In the genomic region with DNA sequence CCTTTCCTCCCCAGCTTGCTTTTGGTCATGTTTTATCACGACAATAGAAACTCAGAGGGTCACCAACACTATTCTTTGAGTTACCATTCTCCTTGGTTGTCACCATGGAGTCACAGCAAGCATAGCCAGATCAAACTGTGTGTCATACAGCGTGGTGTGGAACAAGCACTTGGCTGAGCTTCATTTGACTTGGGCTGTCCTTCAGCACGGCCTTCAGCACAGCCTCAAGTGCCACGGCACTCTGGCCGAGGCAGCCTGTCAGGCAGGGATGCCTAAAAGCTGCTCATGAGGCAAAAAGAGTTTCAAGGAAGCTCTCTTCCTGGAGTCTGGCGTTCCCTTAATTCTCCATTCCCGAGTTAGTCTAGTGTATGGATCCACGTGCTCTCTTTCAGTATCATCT, we compare ENCODE assay signal across 29 mouse cellular contexts.
DNase-seq lines count a peak whose midpoint lies in the region; ATAC-seq and TF ChIP-seq lines count a peak whose summit lies in the region.
"Had no signal": no experiment of that assay in that cellular context is flagged by ENCODE, and none has a peak within 500 bp of the region (broad histone marks: within the 10 kb centered on the region; RNA-seq: fewer than 3 reads in every experiment).

No protein-coding gene starts in this region.

- H3K9ac ChIP-seq in heart, postnatal 0 days (replicated peaks; ENCODE audit: low read depth, low read length), result no peak overlapping the region
- H3K9ac ChIP-seq in heart, embryonic 11.5 days (ENCODE audit: low read depth, low read length), result no peak overlapping the region
- H3K9ac ChIP-seq: embryonic facial prominence, embryonic 15.5 days; forebrain, embryonic 12.5 days; forebrain, postnatal 0 days; intestine, embryonic 15.5 days; limb, embryonic 13.5 days; lung, embryonic 15.5 days; neural tube, embryonic 13.5 days; stomach, embryonic 15.5 days had no signal

- H3K4me2 ChIP-seq in heart, postnatal 0 days (ENCODE audit: low read depth, low read length), result no peak overlapping the region
- no peak overlapping the region for H3K4me2 ChIP-seq in heart, embryonic 11.5 days
- H3K4me2 ChIP-seq: embryonic facial prominence, embryonic 15.5 days; forebrain, embryonic 12.5 days; intestine, embryonic 15.5 days; limb, embryonic 13.5 days; liver, embryonic 11.5 days; lung, embryonic 15.5 days; midbrain, embryonic 11.5 days; neural tube, embryonic 13.5 days; stomach, embryonic 15.5 days had no signal

- no peaks in the 10 kb centered on the region for H3K36me3 ChIP-seq in heart, postnatal 0 days (replicated peaks; ENCODE audit: control insufficient read depth, insufficient read depth, low read length)
- no peaks in the 10 kb centered on the region for H3K36me3 ChIP-seq in heart, embryonic 11.5 days (ENCODE audit: control insufficient read depth, insufficient read depth, low read length)
- H3K36me3 ChIP-seq: embryonic facial prominence, embryonic 10.5 days; embryonic facial prominence, embryonic 15.5 days; forebrain, embryonic 12.5 days; hindbrain, embryonic 10.5 days; intestine, embryonic 15.5 days; limb, embryonic 13.5 days; lung, embryonic 15.5 days; neural tube, embryonic 13.5 days; stomach, embryonic 15.5 days had no signal

- no peak for TF ChIP-seq EP300 in heart, postnatal 0 days (IDR thresholded peaks at IDR 0.05; ENCODE audit: low read depth)

- H3K27ac ChIP-seq in heart, postnatal 0 days (ENCODE audit: low read depth), result no peak overlapping the region
- H3K27ac ChIP-seq in heart, embryonic 11.5 days (ENCODE audit: low read depth, low read length), result no peak overlapping the region
- H3K27ac ChIP-seq: embryonic facial prominence, embryonic 10.5 days; embryonic facial prominence, embryonic 15.5 days; forebrain, embryonic 12.5 days; hindbrain, embryonic 10.5 days; intestine, embryonic 15.5 days; layer of hippocampus, adult 2 months; left cerebral cortex, adult 2 months; limb, embryonic 13.5 days; lung, embryonic 15.5 days; neural tube, embryonic 13.5 days; stomach, embryonic 15.5 days had no signal

- no peak for TF ChIP-seq CTCF in heart, postnatal 0 days (IDR thresholded peaks at IDR 0.05; ENCODE audit: low read depth)

- WGBS in heart, postnatal 0 days, result 53% methylated on average over 8 of the region's 8 CpGs
- 68% methylated on average over 8 of the region's 8 CpGs for WGBS in heart, embryonic 11.5 days (ENCODE audit: insufficient replicate concordance)

- no peaks in the 10 kb centered on the region for H3K27me3 ChIP-seq in heart, postnatal 0 days (ENCODE audit: control insufficient read depth, insufficient read depth, low read length)
- no peaks in the 10 kb centered on the region for H3K27me3 ChIP-seq in heart, embryonic 11.5 days (ENCODE audit: control insufficient read depth, insufficient read depth, low read length)
- H3K27me3 ChIP-seq: CH12.LX; embryonic facial prominence, embryonic 15.5 days; intestine, embryonic 15.5 days; lung, embryonic 15.5 days; neural tube, embryonic 13.5 days; stomach, embryonic 15.5 days had no signal

- H3K9me3 ChIP-seq in heart, postnatal 0 days (replicated peaks; ENCODE audit: control insufficient read depth, low read length), result no peaks in the 10 kb centered on the region
- H3K9me3 ChIP-seq in heart, embryonic 11.5 days (replicated peaks; ENCODE audit: control insufficient read depth, low read length), result no peaks in the 10 kb centered on the region
- H3K9me3 ChIP-seq: embryonic facial prominence, embryonic 10.5 days; embryonic facial prominence, embryonic 15.5 days; forebrain, embryonic 12.5 days; hindbrain, embryonic 10.5 days; intestine, embryonic 15.5 days; limb, embryonic 13.5 days; lung, embryonic 15.5 days; neural tube, embryonic 13.5 days; stomach, embryonic 15.5 days had no signal

- H3K4me1 ChIP-seq in heart, postnatal 0 days (ENCODE audit: control insufficient read depth, insufficient read depth), result no peaks in the 10 kb centered on the region
- H3K4me1 ChIP-seq in heart, embryonic 11.5 days (ENCODE audit: control insufficient read depth, insufficient read depth, low read length), result no peaks in the 10 kb centered on the region
- H3K4me1 ChIP-seq: embryonic facial prominence, embryonic 10.5 days; embryonic facial prominence, embryonic 15.5 days; forebrain, embryonic 12.5 days; hindbrain, embryonic 10.5 days; intestine, embryonic 15.5 days; limb, embryonic 13.5 days; lung, embryonic 15.5 days; neural tube, embryonic 13.5 days; stomach, embryonic 15.5 days had no signal

- peak; percentile 57 for DNase-seq in heart, postnatal 0 days (ENCODE audit: low spot score)
- peak; percentile 4 for DNase-seq in ovary, adult 18-20 months (ENCODE audit: low spot score)
- no peak for DNase-seq in ovary, postnatal 10 days (ENCODE audit: low spot score)
- peak; percentile 63 for DNase-seq in adrenal gland, postnatal 14 days
- DNase-seq in embryo, embryonic 11 days, result no peak
- DNase-seq: cerebellum, adult 18-20 months; cerebellum, postnatal 14 days; forebrain, postnatal 0 days; gastrocnemius, postnatal 14 days; kidney, adult 2 months; kidney, postnatal 36 days; retina, postnatal 1 day; right cerebral cortex, postnatal 14 days had no signal

- ATAC-seq in heart, postnatal 0 days (ENCODE audit: insufficient read depth, low read depth), result peak; percentile 30; the same call in 1 of the 2 replicates
- no peak for ATAC-seq in heart, embryonic 11.5 days (replicated peaks; ENCODE audit: insufficient number of reproducible peaks, low FRiP score, low TSS enrichment)
- ATAC-seq: forebrain, postnatal 0 days; hindbrain, embryonic 16.5 days; intestine, embryonic 15.5 days had no signal

- no peak overlapping the region for H3K4me3 ChIP-seq in heart, postnatal 0 days (ENCODE audit: low read depth, low read length)
- H3K4me3 ChIP-seq in heart, embryonic 11.5 days (ENCODE audit: low read depth, low read length), result no peak overlapping the region
- H3K4me3 ChIP-seq: embryonic facial prominence, embryonic 10.5 days; embryonic facial prominence, embryonic 15.5 days; forebrain, embryonic 12.5 days; hindbrain, embryonic 10.5 days; intestine, embryonic 15.5 days; layer of hippocampus, adult 2 months; left cerebral cortex, adult 2 months; limb, embryonic 13.5 days; lung, embryonic 15.5 days; neural tube, embryonic 13.5 days; stomach, embryonic 15.5 days had no signal

Comparison
In these comparisons a context has a peak if more than half of its experiments do, and no peak if none do; other contexts are left out.
1. DNase-seq: peak in heart, postnatal 0 days (single experiment), ovary, adult 18-20 months (single experiment) and adrenal gland, postnatal 14 days (single experiment); none in ovary, postnatal 10 days (single experiment) and embryo, embryonic 11 days (single experiment).